Mouse (Mus musculus): Measurements from ENCODE around the gene Gm14862.
A peak's percentile ranks its signal among the peaks of the same experiment; 100 is the strongest.
"Not testable (repeated sequence)": the region's sequence is repeated elsewhere in the genome, so short reads cannot be mapped to it uniquely, and the experiment has no call there.

The Gm14862 gene

DNA sequence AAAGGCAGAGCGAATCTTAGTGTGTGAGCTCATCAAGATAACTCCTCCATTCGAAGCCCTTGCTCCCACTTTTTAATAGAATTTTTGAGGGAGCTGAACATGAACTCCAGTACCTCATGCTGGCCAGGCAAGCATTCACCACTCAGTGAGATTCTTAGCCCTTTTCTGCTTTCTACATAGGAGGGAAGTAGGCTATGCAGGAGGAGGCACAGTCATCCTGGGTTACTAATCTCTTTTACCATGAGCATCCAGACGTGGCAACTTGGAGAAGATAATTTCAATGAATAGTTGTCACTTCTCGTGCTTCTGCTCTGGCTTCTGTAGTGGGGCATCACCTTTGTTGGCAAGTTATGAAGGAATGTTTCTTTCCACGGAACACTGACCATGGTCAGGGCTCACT is at the start of gene Gm14862:
Gene Gm14862, minus strand, starts transcription at position 134 of the 400 bp plus-strand sequence.
- no peak for DNase-seq

DNA sequence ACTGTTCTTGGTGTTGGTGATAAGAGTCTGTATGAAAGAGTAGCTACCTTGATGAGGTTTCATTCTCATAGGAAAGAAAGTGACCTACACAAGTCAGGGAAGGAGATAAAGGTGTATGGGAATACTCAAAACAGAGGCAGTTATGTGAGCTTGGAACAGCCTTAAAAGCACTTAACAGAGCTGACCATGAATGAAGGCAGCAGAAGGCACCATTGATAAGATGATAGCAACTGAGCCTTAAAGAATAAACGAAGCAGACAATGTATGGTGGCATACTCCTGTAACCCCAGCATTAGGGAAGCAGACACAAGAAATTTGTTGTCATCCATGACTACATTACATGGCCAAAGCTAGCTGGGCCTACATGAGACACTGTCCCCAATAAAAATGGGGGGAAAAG is 46.8 kb upstream of the Gm14862 start:
- no peak for DNase-seq

DNA sequence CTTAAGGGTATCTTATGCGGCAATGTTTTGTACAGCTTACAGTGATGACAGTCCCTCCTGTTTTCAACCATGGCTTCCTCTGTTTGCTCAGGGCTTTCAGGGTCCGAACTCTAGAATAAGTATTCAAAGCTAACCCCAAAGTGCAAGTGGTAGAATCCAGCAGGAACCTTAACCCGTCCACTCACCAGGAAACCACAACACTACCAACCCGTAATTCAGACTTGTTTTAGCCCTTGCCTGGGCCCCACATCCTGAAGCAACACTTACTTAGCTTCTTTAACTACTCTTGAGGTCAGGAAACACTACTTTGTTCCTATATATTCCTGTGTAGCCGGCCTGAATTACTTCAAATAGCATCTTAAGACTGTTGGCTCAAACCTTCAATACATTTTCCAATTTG is 46.1 kb upstream of the Gm14862 start:
- no peak for DNase-seq

DNA sequence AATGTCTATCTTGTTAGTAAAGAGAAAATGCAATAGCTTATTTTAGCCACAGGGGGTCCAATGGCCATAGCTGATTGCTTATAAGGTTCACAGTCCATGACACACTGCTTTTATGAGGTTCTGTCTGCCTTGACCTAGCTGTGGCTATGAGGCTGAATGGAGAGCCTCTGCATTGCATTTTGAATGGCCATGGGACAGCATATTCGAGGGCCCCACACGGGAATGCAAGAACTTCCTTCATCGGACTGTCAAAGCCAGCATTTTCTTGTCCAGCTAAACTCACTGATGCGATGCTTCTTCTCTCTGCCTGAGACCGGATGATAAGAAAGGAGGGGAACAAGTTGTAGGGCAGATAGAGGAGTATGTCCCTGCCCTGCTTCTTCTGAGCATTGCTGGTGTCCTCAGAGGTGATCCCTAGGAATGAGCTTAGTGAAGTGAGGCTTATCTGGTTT is 41.7 kb upstream of the Gm14862 start:
- no peak for DNase-seq

DNA sequence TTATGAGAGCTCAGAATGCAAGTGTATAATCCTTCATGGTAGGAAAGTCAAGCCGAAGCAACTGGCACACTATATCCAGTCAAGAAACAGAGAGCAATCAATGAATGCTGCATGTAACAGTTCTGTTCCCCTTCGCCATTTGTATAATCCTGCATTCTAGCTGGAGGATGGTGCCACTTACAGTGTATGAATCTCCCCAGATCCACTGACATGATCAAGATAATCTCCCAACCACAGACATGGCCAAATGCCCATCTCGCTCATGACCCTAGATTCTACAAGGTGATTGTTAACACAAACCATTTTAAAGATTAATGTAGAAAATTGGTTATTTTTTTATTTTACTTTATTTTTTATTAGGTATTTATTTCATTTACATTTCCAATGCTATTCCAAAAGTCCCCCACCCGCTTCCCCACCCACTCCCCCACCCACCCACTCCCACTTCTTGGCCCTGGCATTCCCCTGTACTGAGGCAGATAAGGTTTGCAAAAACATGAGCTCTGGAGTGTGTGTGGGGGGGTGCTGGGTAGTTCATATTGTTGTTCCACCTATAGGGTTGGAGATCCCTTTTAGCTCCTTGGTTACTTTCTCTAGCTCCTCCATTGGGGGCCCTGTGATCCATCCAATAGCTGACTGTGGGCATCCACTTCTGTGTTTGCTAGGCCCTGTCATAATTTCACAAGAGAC is 36.6 kb upstream of the Gm14862 start:
- DNase-seq: not testable (repeated sequence)

DNA sequence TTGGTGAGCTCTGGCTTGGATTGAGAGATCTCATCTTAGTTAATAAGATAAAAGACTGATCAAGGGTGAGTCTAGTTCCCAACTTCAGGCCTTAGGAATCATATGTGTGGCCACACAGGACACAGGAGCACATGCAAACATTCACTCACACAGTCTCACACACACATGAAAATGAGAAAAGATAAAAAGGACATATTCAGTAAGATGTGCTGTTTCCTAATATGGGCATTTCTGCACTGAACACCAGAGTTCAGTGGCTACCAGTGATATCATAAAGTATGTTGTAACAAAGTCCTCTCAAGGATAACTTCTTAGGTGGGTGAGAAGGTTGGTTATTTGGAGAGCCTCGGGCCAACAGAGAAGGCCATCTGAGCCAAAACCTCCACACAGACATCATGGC is 26.8 kb upstream of the Gm14862 start, which contains the start of gene H2al1m:
Gene H2al1m, plus strand, starts transcription at position 301 of the 400 bp plus-strand sequence.
- not testable (repeated sequence) for DNase-seq

DNA sequence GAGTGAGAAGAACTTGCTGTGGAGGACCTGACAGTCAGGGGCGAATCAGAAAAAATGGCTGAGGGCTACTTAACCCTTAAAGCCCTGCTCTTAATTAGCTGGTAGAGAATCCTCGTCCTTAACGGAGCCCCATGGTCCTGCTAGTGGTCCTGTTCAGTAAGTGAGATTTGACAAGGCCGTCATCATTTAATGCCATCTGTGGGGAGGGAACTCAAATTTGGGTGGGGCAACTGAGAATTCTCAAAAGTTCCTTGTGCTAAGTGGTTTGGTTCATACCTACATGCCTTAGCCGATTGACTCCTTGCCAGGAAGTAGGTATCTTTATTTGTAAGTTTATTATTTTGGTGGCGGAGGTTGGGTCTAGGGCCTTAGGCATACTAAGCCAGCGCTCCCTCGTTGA is 17.6 kb upstream of the Gm14862 start:
- DNase-seq: no peak

DNA sequence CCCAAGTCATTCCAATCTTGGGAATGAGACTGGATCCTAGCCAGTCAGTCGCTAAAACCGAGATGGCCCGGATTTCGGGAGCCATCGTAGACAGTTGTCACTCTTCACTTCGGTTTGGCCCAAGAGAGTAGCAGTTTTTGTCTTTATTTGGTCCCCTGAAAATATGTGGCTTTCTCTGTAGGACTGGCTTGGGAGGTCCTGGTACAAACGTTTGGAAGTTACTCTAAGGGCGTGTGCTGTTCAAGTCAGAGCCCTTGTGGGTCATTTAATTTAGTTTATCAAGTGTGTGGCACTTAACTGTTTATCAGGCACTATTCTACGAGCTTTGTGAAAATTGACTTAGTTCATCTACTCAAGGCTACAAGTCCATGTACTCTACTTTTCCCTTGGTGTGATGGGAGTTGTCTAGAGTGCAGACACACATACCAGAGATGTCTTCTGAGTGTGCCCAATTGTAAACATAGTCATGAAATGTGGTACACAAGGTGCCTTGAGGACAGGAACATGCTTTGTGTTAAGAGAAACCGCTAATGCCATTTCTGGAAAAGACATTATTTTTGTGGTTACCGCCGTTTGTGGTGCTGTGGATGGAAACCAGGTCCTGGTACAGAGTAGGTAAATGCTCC is 16.8 kb upstream of the Gm14862 start:
- no peak for DNase-seq

DNA sequence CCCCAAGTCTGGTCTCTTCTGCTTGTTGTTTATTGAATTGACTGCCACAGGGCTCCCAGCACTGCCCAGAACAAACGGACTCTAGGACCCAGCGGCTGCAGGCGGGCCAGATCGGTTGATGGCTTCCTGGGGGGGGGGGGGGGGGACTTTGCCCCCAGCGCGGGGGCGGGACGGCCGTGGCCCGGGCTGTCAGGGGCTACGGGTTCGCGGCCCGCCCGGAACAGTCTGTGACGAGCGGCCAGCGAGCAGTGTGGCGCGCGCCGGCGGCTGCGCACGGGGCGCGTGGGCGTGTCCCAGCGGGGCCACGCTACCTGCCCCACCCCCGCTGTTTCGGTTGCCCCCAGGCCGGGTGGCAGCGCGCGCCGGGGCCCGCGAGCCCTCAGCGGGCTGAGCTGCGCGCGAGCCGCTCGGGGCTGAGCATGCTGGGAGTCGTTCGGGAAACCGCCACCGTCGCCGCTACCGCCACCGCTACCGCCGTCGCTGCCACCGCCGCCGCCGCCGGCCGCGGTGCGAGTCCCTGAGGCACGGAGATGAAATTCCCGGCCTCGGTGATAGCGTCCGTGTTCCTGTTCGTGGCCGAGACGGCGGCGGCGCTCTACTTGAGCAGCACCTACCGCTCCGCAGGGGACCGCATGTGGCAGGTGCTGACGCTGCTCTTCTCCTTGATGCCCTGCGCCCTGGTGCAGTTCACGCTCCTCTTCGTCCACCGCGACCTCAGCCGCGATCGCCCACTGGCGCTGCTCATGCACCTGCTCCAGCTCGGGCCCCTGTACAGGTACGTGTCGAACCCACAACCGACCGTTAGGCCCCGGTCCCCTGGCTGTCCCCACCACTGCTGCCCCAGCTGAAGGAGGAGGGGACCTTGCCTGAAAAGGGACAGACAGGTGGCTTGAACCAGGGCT is 16.0 kb upstream of the Gm14862 start, which contains the start of gene Xk:
Gene Xk, plus strand, starts transcription at position 297 of the 902 bp plus-strand sequence.
- DNase-seq: peak; percentile 75 to 79

DNA sequence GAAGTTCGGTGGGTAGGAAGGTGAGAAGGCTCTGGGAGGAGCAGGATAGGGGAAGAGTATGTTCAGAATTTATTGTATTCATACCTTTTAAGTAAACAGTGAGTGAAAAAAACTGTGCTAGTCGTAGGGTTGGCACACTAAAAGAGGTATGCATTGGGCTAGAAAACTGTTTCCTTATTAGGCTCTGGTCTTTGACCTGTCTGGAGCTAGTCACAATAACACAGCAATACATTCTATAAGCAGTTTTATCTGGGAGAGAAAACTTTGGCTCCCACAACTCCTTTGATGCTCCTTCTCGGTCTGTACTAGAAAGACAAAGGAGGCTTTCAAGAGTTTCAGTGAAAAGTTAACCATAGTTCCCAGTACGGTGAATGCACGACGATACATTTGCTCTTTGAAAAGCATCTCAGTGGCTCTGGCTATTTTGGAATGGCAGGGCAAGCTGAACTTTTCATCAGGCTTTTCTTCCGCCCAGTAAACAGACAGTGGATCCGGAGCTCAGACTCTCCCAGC is 15.3 kb upstream of the Gm14862 start:
- DNase-seq: no peak

DNA sequence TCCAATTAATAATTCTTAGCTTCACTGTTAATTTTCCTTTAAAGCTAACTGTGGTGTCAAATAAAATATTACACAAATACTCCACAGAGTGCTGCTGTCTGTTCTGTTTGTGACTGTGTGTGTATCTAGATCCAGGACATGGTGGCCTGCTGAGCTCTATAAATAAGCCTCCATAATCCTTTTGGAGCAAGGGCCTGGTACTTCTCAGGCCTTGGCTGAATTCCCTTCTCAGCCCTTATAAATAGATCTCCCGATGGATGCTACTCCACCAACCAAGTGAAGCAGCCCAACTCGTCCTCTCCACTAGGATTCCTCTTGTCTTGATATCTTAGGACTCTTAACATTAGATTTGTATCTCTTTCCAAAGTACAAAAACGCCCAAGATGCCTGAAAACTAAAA is 14.4 kb upstream of the Gm14862 start:
- peak; percentile 60 to 69 for DNase-seq

DNA sequence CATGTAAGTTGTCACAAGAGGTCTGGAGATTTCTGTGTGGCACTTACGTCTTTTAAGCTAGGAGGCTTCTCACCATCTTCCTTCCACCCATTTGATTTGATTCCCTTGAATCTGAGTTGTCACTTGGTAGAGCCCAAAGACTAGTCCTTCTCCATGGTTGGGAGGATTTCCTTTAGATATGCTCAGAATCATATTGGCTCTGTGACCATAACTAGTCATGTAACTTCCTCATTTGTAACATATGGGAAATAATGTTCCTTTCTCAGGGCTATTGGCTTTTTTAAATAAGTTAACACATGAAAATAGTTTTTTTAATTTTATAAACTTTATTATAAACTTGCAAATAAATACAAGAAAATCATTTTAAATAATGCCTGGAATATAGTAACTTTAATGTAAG is 2.6 kb upstream of the Gm14862 start:
- no peak for DNase-seq

DNA sequence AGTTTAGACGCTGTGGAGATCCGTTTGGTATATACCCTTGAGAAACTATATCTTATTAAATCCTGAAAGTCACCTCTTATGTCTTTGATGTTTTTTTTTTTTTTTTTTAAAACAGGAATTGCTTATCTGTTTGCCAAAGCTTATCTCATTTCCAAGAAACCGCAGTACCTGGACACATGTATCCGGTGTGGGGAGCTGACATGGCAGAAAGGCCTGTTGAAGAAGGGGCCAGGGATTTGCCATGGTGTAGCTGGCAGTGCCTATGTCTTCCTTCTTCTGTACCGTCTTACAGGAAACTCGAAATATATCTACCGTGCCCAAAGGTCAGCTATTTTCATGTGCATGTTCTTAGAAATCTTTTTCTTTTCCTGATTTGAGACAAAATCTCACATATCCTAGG is 1.1 kb upstream of the Gm14862 start:
- DNase-seq: no peak

DNA sequence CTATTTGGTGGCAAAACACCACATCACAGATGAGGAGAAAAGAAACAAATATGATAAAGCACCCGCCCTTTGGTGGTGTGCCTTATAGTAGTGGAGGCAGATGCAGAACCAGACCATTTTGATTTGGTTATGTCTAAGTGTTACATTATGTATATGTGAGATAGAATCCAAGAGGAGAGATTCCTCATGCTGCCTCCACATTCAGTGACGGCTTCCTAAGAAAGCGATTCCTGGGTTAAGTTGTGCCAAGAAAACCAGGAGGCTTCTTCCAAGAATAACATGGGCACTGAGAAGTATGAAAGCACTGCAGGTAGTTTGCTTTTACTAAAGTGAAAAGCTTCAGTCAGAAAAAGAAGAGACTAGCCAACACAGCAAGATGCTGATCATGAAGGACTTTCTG is 1.8 kb downstream of the Gm14862 start:
- DNase-seq: no peak

DNA sequence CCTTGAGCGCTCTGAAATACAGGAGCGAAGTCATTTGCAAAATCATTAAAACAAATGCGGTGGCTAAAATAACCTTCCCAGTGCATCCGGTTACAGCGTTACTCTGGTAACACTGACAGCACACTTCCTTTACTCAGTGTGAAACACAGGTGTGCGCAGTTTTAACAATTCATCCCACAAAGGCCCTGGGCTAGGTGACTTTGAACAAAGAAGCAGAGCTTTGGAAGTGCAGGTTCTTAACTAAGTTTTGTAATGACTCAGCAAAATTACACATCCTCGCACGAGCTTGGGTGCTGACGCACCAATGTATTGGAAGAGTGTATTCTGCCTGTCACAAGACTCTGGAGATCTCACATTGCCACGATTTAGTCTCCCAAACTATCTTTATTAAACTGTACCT is 2.7 kb downstream of the Gm14862 start:
- no peak for DNase-seq

DNA sequence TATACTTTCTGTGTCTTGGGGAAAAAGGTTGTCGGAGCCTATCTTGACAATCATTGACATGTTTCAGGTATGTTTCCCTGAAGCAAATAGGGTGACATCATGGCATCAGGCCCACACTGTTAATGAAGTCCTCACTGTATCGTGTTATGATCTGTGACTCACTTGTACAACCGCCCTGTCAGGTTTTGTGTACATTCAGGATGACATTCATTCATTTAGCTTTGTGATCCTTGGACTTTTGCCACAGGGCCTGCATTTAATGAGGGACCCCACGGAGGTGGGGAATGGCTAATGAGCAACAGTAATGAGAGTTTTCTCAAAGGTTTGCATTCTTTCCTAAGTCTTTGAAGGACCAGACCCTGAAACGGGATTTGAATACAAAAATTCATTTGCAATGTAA is 7.8 kb downstream of the Gm14862 start:
- no peak for DNase-seq

DNA sequence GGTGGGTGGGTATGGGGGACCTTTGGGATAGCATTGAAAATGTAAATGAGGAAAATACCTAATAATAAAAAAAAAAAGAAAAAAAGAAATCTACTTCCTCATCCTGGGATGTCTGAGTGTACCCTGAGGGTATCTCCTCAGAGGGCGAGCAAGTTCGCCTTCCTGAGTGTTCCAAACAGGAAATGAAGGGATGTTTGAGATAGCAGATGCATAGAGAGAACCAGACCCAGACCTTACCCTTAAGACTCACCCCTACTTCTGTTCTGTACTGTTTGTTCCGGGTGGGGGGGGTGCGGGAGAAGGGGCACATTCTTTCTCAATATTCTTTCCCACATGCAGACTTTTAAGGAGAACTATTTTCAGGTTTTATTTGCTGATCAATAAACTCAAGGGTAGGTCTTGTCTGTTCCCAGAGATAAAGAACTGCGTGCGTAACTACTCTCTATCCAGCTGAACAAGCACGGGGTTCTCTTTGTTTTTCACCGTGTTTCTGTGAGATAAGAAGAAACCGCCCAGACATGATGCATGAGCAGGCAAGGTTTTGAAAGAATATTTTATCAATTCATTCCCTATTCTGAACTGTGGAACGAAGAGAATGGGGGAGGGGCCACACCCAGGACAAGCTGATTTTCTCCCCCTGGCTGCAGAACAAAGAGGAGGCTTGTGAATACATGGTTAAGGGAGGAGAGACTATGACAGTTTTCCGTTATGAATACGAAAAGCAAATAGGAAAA is 11.9 kb downstream of the Gm14862 start:
- DNase-seq: no peak

DNA sequence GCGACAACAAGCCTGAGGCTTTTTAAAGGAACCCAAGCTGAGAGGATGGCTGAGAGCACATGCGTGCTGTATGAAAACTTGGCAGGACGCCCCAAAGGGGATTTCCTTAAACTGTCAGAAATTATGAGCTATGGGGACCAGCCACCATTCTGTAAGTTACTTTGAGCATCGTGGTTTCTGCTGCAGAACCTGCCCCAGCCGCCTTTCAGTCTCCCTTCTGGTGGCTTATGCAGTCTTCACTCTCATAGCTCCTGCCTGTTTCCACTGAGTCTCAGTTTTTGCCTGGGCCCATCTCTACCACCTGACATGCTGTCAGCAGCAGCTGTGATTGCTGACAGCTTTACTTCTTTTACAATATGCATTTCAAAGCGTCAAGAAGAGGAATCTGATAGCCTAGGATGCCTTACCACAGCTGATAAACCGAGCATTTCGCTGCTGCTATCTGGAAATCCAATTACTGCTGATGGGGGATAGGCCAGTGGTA is 13.3 kb downstream of the Gm14862 start:
- peak; percentile 24 to 44 for DNase-seq

DNA sequence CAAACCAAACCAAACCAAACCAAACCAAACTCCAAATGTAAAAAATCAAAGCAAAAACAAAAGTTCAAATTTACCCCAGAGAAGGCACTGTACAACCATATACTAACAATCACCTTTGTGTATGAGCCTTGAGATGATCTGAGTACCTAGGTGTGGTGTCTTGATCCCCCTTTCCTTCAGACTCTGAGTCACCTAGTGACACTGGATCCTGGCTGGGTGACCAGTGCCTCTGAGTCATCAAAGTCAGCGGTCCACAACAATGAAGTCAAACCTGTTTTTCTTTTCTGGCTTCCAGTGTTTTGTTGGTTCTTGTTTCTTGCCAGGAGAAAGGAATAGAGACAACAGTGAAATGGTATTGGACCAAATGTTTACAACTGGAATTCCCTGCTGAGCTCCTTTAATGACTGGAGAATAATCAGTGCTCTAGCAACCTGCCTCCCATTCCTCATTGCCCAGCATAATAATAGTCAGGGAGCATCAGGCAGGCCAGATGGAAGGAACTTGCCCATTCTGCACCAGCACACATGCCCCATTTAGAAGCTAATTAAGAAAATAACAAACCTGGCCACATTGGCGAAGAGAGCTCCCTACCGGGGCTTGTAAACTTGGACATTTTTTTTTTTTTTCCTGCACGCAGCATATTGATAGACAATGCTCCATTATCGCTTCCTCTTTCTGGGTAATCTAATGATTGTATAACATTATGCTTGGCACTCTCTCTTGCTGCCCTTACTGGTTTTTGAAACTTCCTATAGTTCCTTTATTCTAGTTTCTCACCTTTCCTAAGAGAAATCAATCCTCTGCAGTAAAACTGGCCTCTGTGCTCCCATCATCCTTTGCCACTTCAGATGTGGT is 15.7 kb downstream of the Gm14862 start:
- peak; percentile 62 to 68 for DNase-seq

DNA sequence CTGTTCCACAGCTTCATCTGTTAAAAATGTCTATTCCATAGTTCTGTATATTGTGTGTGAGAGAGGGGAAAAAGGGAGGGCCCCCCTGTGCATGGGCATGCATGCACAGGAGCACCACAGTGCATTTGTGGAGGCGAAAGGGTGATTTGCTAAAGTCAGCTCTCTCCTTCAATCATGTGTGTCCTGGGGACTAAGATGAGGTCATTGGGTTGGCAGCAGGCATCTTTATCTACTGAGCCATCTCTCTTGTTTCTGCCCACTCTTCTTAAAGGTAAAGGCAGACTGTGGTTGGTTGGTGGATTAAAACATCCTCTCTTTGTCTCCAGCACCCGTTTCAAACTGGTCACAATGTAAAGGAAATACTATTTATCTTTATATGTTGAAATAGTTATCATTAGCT is 29.6 kb downstream of the Gm14862 start:
- peak; percentile 35 to 65 for DNase-seq

Data from cerebellum, adult 18-20 months (tissue).